Mouse (Mus musculus) frontal cortex, adult 2 months (tissue): Measurements from ENCODE around the gene Ppp1r12c. TPM values are rescaled to one million over a fixed set of nuclear protein-coding genes. Genes with fewer than 3 reads are reported as not detected.
"Not testable (repeated sequence)": the region's sequence is repeated elsewhere in the genome, so short reads cannot be mapped to it uniquely, and the experiment has no call there.

ENCODE experiments used
- DNase-seq, 2 experiments: peaks; one replicate each; pipeline ENCODE4 v3.0.0; 2022; ENCODE audit warnings: low spot score in 1 of 2; ENCODE audit errors: extremely low spot score in 1 of 2
- polyA plus RNA-seq: library from polyadenylated mRNA; depleted of rRNA; stranded (reverse); fragments of >200 nt; gene quantifications from 2 replicates; pipeline ENCODE4 v1.2.3, GENCODE M21; 2012; rRNA removed

The Ppp1r12c gene
- 102 and 135 TPM in 2 replicates for polyA plus RNA-seq

GRCm38 (mm10) chr7:4501558-4502397, at the start of gene Ppp1r12c:
Ppp1r12c (minus strand) TSS chr7:4501680.
- peak; percentile 90 to 97 for DNase-seq

DNA sequence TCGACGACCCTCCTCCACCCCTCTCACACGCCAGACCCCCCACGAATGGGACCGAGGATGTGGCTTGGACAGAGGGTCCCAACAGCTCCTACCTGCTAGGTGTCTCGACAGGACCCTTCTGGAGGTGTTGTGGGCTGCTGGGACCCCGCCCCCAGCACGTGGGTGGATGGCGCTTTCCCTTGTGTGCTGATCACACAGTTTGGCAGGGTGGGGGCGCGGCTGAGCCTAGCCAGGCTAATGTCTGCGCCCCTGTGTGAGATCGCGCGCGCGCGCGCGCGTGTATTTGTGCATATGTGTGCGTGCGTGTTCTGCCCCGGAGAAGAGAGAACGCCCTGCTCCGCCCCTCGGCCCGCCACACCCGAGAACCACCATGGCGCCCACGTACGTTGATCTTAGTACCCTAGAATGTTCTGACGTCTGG, 45.8 kb upstream of the Ppp1r12c start, which contains the start of gene Syt5:
Gene Syt5, minus strand, starts transcription at position 321 of the 421 bp plus-strand sequence.
- peak; percentile 50 to 75 for DNase-seq

DNA sequence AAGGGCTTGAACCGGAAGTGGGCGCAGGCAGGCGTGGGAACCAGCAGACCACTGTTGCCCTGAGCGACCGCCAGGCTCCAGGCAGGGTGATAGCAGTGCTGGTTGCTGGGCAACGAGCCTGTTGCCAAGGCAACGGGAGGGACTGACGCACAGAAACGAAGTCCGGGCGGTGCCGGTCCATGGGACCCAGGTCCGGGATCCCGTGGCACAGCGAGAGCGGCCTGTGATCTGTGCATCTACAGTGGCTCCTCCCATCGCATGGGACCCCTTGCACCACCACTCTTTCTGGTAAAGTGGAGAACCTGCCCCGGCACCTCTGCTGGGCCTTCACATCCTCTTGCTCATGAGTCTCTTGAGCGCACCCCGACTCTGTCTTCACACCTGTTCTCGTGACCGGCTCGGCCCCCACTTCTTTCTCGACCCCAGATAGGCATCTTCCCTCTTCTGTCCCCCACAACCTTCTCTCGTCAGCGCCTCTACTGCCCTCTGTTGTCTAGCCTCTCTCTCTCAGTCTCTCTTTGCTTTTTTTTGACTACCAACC, 45.2 kb upstream of the Ppp1r12c start:
- DNase-seq: peak; percentile 95 to 97

DNA sequence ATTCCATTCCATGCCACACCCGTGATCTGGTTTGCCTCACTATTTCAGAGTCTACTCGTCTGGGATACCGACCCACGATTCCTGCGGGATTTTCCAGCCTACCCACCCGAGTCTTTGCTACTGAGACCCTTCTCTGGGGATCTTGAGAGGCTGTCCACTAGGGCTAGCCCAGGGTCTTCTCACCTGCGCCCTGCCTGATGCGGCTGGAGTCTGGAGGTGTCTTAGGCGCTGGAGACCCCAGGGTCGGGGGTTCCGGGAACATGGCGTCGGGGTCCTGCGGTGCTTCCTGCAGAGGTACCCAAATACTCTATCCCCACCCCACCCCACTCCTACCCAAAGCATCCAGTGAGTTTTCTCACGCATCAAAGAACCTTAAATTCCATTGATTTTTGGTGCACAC, 44.6 kb upstream of the Ppp1r12c start:
- peak in 1 of 2 experiments; percentile 30 for DNase-seq

- DNase-seq: no peak
Measured at GRCm38 (mm10) chr7:4542013-4542412, 40.5 kb upstream of the Ppp1r12c start.

DNA sequence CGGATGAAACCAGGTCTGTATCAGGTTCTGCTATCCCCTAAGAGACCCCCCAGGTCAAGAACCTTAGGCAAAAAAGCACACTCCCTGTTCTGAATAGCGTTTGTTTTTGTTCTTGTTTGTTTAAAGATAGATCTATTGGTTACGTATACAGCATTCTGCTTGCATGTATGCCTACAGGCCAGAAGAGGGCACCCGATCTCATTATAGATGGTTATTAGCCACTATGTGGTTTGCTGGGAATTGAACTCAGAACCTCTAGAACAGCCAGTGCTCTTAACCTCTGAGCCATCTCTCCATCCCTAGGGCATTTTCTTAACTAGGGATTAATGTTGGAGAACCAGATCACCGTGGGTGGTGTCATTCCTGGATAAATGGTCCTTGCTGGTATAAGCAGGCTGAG, 39.9 kb upstream of the Ppp1r12c start:
- no peak for DNase-seq

- DNase-seq: no peak
Measured at GRCm38 (mm10) chr7:4539019-4539418, 37.5 kb upstream of the Ppp1r12c start.

GRCm38 (mm10) chr7:4537181-4537580, 35.7 kb upstream of the Ppp1r12c start:
- DNase-seq: no peak

GRCm38 (mm10) chr7:4536369-4536768, 34.9 kb upstream of the Ppp1r12c start:
- DNase-seq: no peak

GRCm38 (mm10) chr7:4532005-4532729, 30.7 kb upstream of the Ppp1r12c start, which contains the start of gene Dnaaf3:
Dnaaf3 (minus strand) TSS chr7:4532453.
- no peak for DNase-seq

DNA sequence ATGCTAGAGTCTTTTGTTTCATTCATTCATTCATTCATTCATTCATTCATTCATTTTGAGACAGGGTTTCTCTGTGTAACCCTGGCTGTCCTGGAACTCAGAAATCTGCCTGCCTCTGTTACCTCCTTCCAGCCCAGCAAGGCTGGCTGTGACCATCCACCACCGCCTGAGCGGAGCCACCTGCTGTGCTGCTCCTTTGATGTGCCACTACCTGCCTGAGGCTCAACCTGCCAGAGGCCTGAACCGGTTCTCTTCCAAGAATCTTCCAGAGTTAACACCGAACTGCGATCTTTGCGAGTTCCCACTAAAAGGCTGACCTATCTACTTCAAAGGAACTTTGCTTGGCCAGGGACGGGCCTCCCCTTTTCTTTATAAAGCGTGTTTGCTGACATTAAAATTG, 28.7 kb upstream of the Ppp1r12c start:
- DNase-seq: not testable (repeated sequence)

GRCm38 (mm10) chr7:4527302-4527689, 25.8 kb upstream of the Ppp1r12c start:
- no peak for DNase-seq

DNA sequence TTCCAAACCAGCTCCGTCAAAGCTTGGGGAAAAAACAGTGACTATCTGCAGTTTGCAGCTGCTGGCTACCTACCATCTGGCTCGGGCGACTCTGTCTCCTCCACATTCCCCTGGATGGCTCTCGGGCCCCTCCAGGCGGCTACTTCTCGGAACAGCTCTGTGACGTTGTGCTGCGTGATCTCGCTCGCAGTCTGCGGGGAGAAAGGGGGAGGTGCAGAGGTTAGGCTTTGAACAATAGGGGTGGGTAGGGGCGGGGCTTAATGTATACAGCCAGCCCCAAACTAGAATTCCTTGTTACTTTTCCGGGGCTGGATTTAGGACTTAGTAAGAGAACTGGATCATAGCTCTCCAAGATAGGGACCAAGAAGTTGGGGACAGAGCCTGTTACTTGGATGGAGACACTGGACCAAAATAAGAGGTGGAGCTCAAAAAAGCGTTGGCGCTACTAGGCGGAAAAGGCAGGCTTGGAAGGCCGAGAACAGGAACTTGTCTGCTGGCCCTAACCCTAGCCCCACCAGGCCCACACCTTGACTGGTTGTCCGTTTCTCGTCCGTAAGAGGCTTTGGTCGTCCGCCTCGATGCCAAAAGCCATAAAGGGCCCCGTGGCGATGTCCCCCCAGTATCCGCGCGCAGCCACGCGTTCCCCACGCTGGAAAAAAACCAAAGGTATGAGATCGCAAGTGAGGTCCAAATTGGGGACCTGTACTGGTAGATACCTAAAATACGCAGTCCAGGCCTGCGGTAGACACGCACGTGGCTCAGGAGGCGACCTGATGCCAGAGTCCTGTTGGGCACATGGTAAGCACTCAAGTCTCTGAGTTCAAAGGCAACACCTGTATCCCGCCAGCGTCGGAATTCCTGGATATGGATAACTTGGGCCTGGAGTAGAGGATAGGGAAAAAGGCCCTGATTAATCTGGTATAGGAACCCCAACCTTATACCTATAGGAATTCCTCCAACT, 25.1 kb upstream of the Ppp1r12c start:
- peak in 1 of 2 experiments; percentile 79 for DNase-seq

DNA sequence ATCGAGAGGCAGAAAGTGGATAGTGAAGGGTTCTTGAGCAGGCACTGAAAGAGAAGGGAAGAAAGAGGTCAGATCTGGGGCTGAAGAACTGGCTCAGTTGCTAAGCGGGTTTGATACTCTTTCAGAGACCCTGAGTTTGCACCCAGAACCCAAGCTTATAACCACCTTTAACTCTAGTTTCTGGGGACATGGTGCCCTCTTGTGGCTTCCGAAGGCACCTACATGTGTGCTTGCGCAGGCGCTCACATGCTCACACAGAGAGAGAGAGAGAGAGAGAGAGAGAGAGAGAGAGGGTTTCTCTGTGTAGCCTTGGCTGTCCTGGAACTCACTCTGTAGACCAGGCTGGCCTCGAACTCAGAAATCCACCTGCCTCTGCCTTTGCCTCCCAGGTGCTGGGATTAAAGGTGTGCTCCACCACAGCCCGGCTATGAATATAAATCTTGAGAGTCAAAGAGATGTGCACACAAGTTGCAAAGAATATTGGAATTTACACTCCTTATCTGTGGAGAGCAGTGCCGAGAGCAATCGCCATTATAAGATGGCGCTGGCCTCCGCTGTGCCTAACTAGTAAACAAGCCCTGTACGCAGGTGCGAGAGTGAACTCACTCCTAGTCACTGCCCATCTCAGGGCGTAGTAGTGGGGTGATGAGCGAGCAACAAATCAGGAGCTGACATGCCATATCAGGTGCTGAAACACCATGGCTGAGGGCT, 22.9 kb upstream of the Ppp1r12c start, which contains the start of gene Tnni3:
Gene Tnni3, minus strand, starts transcription at position 18 of the 711 bp plus-strand sequence.
- peak in 1 of 2 experiments; percentile 60 for DNase-seq

DNA sequence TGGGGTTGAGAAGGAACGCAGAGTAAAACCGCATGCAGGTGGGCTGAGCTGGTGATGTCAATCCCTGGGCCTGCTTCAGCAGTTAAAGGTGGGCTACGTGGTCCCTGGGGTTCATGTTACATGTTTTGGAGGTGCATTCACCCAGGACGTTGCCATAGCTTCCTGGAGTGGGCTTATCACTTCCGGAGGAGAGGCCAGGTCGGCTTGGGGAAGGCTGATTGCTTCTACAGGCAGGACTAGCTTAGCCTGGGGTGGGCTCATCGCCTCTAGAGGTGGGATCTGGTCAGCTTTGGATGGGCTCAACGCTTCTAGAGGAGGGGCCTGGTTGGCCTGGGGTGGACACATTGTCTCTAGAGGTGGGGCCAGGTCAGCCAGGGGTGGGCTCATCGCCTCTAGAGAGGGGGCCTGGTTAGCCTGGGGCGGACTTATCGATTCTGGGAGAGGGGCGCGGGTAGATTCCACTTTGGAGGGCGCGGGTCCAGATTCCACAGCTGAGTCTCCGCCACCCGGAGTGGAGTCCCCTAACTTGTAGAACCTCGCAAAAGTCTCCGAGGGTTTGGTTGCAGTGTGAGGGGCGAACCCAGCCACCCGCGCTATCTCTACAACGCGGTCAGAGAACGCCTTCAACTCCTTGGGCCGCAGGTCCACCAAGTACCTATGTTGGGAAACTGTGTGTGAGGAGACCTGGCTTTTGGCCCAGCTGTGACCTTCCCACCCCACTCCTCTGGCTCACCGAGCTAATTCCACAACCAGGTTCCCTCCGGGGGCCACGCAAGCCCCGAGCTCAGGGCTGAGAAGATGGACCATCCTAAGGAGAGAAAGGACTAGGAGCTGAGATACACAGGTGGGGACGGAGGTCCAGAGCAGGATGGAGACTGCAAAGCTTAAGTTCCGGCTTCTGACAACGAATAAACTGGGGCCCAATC, 22.0 kb upstream of the Ppp1r12c start:
- no peak for DNase-seq

DNA sequence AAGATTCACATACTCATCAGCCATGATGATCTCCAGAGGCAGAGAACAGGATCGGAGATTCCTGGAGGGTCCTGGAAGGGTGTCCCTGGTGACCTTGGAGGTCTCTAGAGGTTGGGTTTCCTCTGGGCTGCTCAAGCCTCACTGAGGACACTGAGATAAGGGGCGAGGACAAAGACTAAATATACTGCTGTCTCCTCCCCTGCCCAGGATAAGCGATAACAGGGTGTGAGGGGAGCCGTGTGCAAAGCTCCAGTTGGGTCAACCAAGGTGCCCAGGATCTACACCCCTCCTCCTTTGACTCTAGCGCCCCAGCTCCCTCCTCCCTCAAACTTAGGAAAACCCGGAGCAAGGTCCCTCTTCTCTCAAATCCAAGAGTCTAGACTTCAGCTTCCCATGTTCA, 20.8 kb upstream of the Ppp1r12c start:
- no peak for DNase-seq

DNA sequence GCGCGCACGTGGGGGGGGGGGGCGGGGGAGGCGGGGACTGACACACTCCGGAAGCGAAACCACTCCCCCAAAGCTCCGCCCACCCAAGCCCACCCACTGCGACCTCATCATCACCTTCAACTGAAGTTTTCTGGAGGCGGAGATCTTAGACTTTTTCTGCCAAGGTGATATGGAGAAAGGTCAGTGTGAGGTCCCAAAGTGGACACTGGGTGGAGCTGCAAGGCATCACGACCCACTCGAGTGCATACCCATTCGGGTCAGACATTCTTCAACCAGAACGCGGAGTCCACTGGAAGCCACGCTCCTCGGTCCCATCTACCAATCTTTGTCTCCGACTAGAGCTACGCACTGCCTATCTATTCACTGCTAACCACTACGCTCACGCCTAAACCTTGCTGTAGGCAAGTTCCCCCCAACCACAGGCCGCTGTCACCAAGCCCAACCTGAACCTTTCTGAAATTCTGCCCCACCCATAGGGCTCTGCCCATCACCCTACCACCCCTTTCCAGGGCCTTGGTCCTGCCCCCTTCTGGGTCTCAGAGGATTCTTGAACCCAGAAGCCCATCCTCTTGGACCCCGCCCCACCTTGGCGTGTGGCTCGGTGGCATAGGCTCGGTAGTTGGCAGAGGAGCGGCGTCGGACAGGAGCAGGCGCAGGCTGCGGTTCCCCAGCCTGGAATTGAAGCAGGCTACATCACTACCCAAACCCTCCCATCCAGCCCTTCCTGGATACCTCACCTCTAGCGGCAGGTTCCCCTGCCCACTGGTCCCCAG, 19.9 kb upstream of the Ppp1r12c start:
- no peak for DNase-seq

GRCm38 (mm10) chr7:4518487-4518886, 17.0 kb upstream of the Ppp1r12c start:
- DNase-seq: no peak
